Comparison of ENCODE assay signal across 12 mouse cellular contexts in genomic region chr5:43550444-43550843, GRCm38 (mm10). TPM values are rescaled to one million over a fixed set of nuclear protein-coding genes. Genes with fewer than 3 reads are reported as not detected.
DNase-seq lines count a peak whose midpoint lies in the region; ATAC-seq and TF ChIP-seq lines count a peak whose summit lies in the region.
"Had no signal": no experiment of that assay in that cellular context is flagged by ENCODE, and none has a peak within 500 bp of the region (broad histone marks: within the 10 kb centered on the region; RNA-seq: fewer than 3 reads in every experiment).

No protein-coding gene starts in this region.

- no peak for ATAC-seq in liver, embryonic 11.5 days (replicated peaks; ENCODE audit: low FRiP score)
- ATAC-seq in intestine, embryonic 14.5 days (replicated peaks; ENCODE audit: low FRiP score, low TSS enrichment, low read depth) = no peak
- ATAC-seq in stomach, embryonic 14.5 days (ENCODE audit: insufficient number of reproducible peaks, insufficient read depth, low FRiP score, low read depth) = no peak
- no peak for ATAC-seq in forebrain, embryonic 11.5 days (replicated peaks; ENCODE audit: low FRiP score)
- ATAC-seq: hindbrain, embryonic 16.5 days had no signal

- H3K27me3 ChIP-seq in heart, adult 2 months (ENCODE audit: control insufficient read depth, insufficient read depth, low read length) = no peaks in the 10 kb centered on the region
- H3K27me3 ChIP-seq in liver, adult 2 months (ENCODE audit: control insufficient read depth, insufficient read depth, low read length) = no peaks in the 10 kb centered on the region
- no peaks in the 10 kb centered on the region for H3K27me3 ChIP-seq in liver, embryonic 11.5 days (replicated peaks; ENCODE audit: control insufficient read depth, insufficient read depth, low read length)
- no peaks in the 10 kb centered on the region for H3K27me3 ChIP-seq in intestine, embryonic 14.5 days (replicated peaks; ENCODE audit: control insufficient read depth, insufficient read depth, low read length)
- H3K27me3 ChIP-seq in stomach, embryonic 14.5 days (ENCODE audit: control insufficient read depth, insufficient read depth, low read length) = no peaks in the 10 kb centered on the region
- no peaks in the 10 kb centered on the region for H3K27me3 ChIP-seq in forebrain, embryonic 11.5 days (ENCODE audit: control insufficient read depth, insufficient read depth, low read length)
- H3K27me3 ChIP-seq: liver, embryonic 15.5 days had no signal

- H3K4me1 ChIP-seq in heart, adult 2 months (ENCODE audit: control insufficient read depth, insufficient read depth, low read length) = no peaks in the 10 kb centered on the region; the same call in none of the 2 replicates
- no peaks in the 10 kb centered on the region for H3K4me1 ChIP-seq in liver, adult 2 months (ENCODE audit: control insufficient read depth, insufficient read depth, low read length)
- H3K4me1 ChIP-seq in liver, embryonic 11.5 days (replicated peaks; ENCODE audit: control insufficient read depth, insufficient read depth, low read length) = no peaks in the 10 kb centered on the region
- H3K4me1 ChIP-seq in intestine, embryonic 14.5 days (replicated peaks; ENCODE audit: control insufficient read depth, insufficient read depth, low read length) = peaks cover 11% of the 10 kb centered on the region
- peaks cover 18% of the 10 kb centered on the region; the same call in 1 of the 2 replicates for H3K4me1 ChIP-seq in stomach, embryonic 14.5 days (ENCODE audit: control insufficient read depth, insufficient read depth, low read length)
- no peaks in the 10 kb centered on the region for H3K4me1 ChIP-seq in forebrain, embryonic 11.5 days (replicated peaks; ENCODE audit: control insufficient read depth, insufficient read depth, low read length)
- H3K4me1 ChIP-seq: liver, embryonic 15.5 days had no signal

- WGBS in heart, adult 2 months = 49% methylated on average over 4 of the region's 4 CpGs
- WGBS in liver, adult 2 months = 53% methylated on average over 4 of the region's 4 CpGs
- WGBS in liver, embryonic 11.5 days = 43% methylated on average over 4 of the region's 4 CpGs
- WGBS in intestine, embryonic 14.5 days = 19% methylated on average over 4 of the region's 4 CpGs
- WGBS in stomach, embryonic 14.5 days = 19% methylated on average over 4 of the region's 4 CpGs
- 64% methylated on average over 4 of the region's 4 CpGs for WGBS in forebrain, embryonic 11.5 days

- intact Hi-C loops in heart, adult 2 months (cut with DNase I) = no loop called here

- no peaks in the 10 kb centered on the region for H3K36me3 ChIP-seq in heart, adult 2 months (ENCODE audit: control insufficient read depth, insufficient read depth, low read length)
- H3K36me3 ChIP-seq in liver, adult 2 months (ENCODE audit: control insufficient read depth, insufficient read depth, low read length) = no peaks in the 10 kb centered on the region
- H3K36me3 ChIP-seq in liver, embryonic 11.5 days (ENCODE audit: control insufficient read depth, insufficient read depth, low read length) = no peaks in the 10 kb centered on the region
- H3K36me3 ChIP-seq in intestine, embryonic 14.5 days (ENCODE audit: control insufficient read depth, insufficient read depth, low read length) = no peaks in the 10 kb centered on the region
- H3K36me3 ChIP-seq in stomach, embryonic 14.5 days (ENCODE audit: control insufficient read depth, insufficient read depth, low read length) = no peaks in the 10 kb centered on the region
- H3K36me3 ChIP-seq in forebrain, embryonic 11.5 days (ENCODE audit: control insufficient read depth, insufficient read depth, low read length) = no peaks in the 10 kb centered on the region
- H3K36me3 ChIP-seq: liver, embryonic 15.5 days had no signal

- no peak for DNase-seq in heart, adult 2 months
- no peak for DNase-seq in heart, adult 9 months (ENCODE audit: low spot score in 2 of 2)
- no peak for DNase-seq in liver, adult 2 months (ENCODE audit: extremely low read depth, low read depth, low spot score)
- DNase-seq in liver, embryonic 11.5 days (ENCODE audit: low spot score) = no peak
- no peak for DNase-seq in intestine, embryonic 14.5 days (ENCODE audit: low spot score)
- DNase-seq in adrenal gland, adult 18-20 months (ENCODE audit: low spot score in 2 of 2) = no peak
- no peak for DNase-seq in forebrain, embryonic 11.5 days (ENCODE audit: low spot score)
- DNase-seq: adrenal gland, postnatal 25 days; right cerebral cortex, postnatal 14 days had no signal

- no peak overlapping the region for H3K9ac ChIP-seq in heart, adult 2 months (ENCODE audit: low read depth, low read length)
- H3K9ac ChIP-seq in liver, adult 2 months (ENCODE audit: low read depth, low read length) = no peak overlapping the region
- no peak overlapping the region for H3K9ac ChIP-seq in liver, embryonic 11.5 days (ENCODE audit: low read depth, low read length)
- H3K9ac ChIP-seq in intestine, embryonic 14.5 days (ENCODE audit: low read length) = no peak overlapping the region
- H3K9ac ChIP-seq in stomach, embryonic 14.5 days (replicated peaks; ENCODE audit: low read depth, low read length) = no peak overlapping the region
- H3K9ac ChIP-seq in forebrain, embryonic 11.5 days (ENCODE audit: low read length) = no peak overlapping the region
- H3K9ac ChIP-seq: liver, embryonic 15.5 days had no signal

- H3K9me3 ChIP-seq in liver, embryonic 11.5 days (ENCODE audit: control insufficient read depth, low read length) = no peaks in the 10 kb centered on the region
- no peaks in the 10 kb centered on the region for H3K9me3 ChIP-seq in intestine, embryonic 14.5 days (ENCODE audit: control insufficient read depth, low read length)
- H3K9me3 ChIP-seq in stomach, embryonic 14.5 days (ENCODE audit: control insufficient read depth, low read depth, low read length) = no peaks in the 10 kb centered on the region
- no peaks in the 10 kb centered on the region for H3K9me3 ChIP-seq in forebrain, embryonic 11.5 days (ENCODE audit: control insufficient read depth, low read length)
- H3K9me3 ChIP-seq: liver, embryonic 15.5 days had no signal

- TF ChIP-seq EP300 in heart, adult 2 months (IDR thresholded peaks at IDR 0.05; ENCODE audit: insufficient read depth, low read depth, low read length) = no peak

- no peaks in the 10 kb centered on the region for H3K79me2 ChIP-seq in heart, adult 2 months (replicated peaks; ENCODE audit: control insufficient read depth, insufficient read depth, low read length)
- no peaks in the 10 kb centered on the region for H3K79me2 ChIP-seq in liver, adult 2 months (ENCODE audit: control insufficient read depth, insufficient read depth, low read length)

- no peak for TF ChIP-seq POLR2A in heart, adult 2 months (IDR thresholded peaks at IDR 0.05; ENCODE audit: insufficient read depth, low read depth, low read length)
- TF ChIP-seq POLR2A in liver, adult 2 months (IDR thresholded peaks at IDR 0.05; ENCODE audit: extremely low read depth, insufficient read depth, low read length) = no peak

- H3K27ac ChIP-seq in heart, adult 2 months = peak overlapping the region; percentile 49; the same call in 1 of the 2 replicates
- 0 out of 2 replicates have a peak overlapping the region, but pooled peaks have one; percentile 24 for H3K27ac ChIP-seq in liver, adult 2 months (replicated peaks; ENCODE audit: insufficient read depth, low read depth, low read length)
- H3K27ac ChIP-seq in liver, embryonic 11.5 days (ENCODE audit: low read depth, low read length) = no peak overlapping the region
- peak overlapping the region; percentile 79 for H3K27ac ChIP-seq in intestine, embryonic 14.5 days (ENCODE audit: low read depth)
- H3K27ac ChIP-seq in stomach, embryonic 14.5 days (ENCODE audit: low read length) = peak overlapping the region; percentile 88
- no peak overlapping the region for H3K27ac ChIP-seq in forebrain, embryonic 11.5 days (ENCODE audit: low read depth, low read length)
- H3K27ac ChIP-seq: liver, embryonic 15.5 days had no signal

- H3K4me2 ChIP-seq in liver, embryonic 11.5 days = no peak overlapping the region
- peak overlapping the region; percentile 25 for H3K4me2 ChIP-seq in intestine, embryonic 14.5 days (ENCODE audit: low read length)
- peak overlapping the region; percentile 24; the same call in 1 of the 2 replicates for H3K4me2 ChIP-seq in stomach, embryonic 14.5 days (replicated peaks; ENCODE audit: low read depth, low read length)
- no peak overlapping the region for H3K4me2 ChIP-seq in forebrain, embryonic 11.5 days (ENCODE audit: low read depth, low read length, severe bottlenecking)
- H3K4me2 ChIP-seq: liver, embryonic 15.5 days had no signal

- TF ChIP-seq CTCF in heart, adult 2 months (IDR thresholded peaks at IDR 0.05) = no peak
- no peak for TF ChIP-seq CTCF in liver, adult 2 months (IDR thresholded peaks at IDR 0.05; ENCODE audit: low read depth, low read length)

- no peak overlapping the region for H3K4me3 ChIP-seq in heart, adult 2 months
- H3K4me3 ChIP-seq in liver, adult 2 months (ENCODE audit: insufficient read depth, low read depth, low read length) = no peak overlapping the region
- no peak overlapping the region for H3K4me3 ChIP-seq in liver, embryonic 11.5 days (ENCODE audit: low read depth, low read length)
- no peak overlapping the region for H3K4me3 ChIP-seq in intestine, embryonic 14.5 days (ENCODE audit: low read depth, low read length)
- H3K4me3 ChIP-seq in stomach, embryonic 14.5 days (ENCODE audit: low read depth, low read length) = no peak overlapping the region
- H3K4me3 ChIP-seq in forebrain, embryonic 11.5 days (ENCODE audit: low read depth, low read length) = no peak overlapping the region
- H3K4me3 ChIP-seq: liver, embryonic 15.5 days had no signal

RNA-seq across cellular contexts. Expression of gene C1qtnf7, which starts 35.1 kb away (rescaled TPM):
- 1 to 10 TPM; 5.4 to 5.8 TPM for total RNA-seq in heart, adult 2 months (2021)
- 4.6 and 7.8 TPM in 2 replicates for polyA plus RNA-seq in heart, adult 2 months (2012; rRNA removed)
- total RNA-seq in liver, adult 2 months (2014; rRNA removed) = 0.65 and 1.3 TPM in 2 replicates
- polyA plus RNA-seq in liver, adult 2 months (2012; rRNA removed) = 0.62 and 0.69 TPM in 2 replicates
- polyA plus RNA-seq in liver, embryonic 11.5 days (2014; fragmentation: Nextera tagmentation; extraction: Ambion mirVana) = 2.3 and 2.6 TPM in 2 replicates
- 6.7 and 6.8 TPM in 2 replicates for polyA plus RNA-seq in intestine, embryonic 14.5 days (2014; fragmentation: Nextera tagmentation; extraction: Ambion mirVana)
- 17.3 and 20.0 TPM in 2 replicates for polyA plus RNA-seq in stomach, embryonic 14.5 days (2014; fragmentation: Nextera tagmentation; extraction: Ambion mirVana)
- 1 to 10 TPM; 3.9 to 5.1 TPM for total RNA-seq in adrenal gland, adult 18-20 months (2021)
- polyA plus RNA-seq in forebrain, embryonic 11.5 days (2014; fragmentation: Nextera tagmentation; extraction: Ambion mirVana) = 0.28 TPM in 2 replicates

Comparison
In these comparisons a context has a peak if more than half of its experiments do, and no peak if none do; other contexts are left out.
1. H3K27ac ChIP-seq: peak in heart, adult 2 months (single experiment), liver, adult 2 months (single experiment), intestine, embryonic 14.5 days (single experiment) and stomach, embryonic 14.5 days (single experiment); none in liver, embryonic 11.5 days (single experiment) and forebrain, embryonic 11.5 days (single experiment).
2. H3K4me2 ChIP-seq: peak in intestine, embryonic 14.5 days (single experiment) and stomach, embryonic 14.5 days (single experiment); none in liver, embryonic 11.5 days (single experiment) and forebrain, embryonic 11.5 days (single experiment).